Mouse (Mus musculus) ES-E14 (cell line): ENCODE measurements around the gene Syt6. TPM values are rescaled to one million over a fixed set of nuclear protein-coding genes. Genes with fewer than 3 reads are reported as not detected.

Experiments
- DNase-seq: peaks from one replicate; pipeline ENCODE4 v3.0.0-alpha.2; 2013; ENCODE audit warnings: low read depth, low spot score
- H3K27ac ChIP-seq: 2 replicates; pipeline ENCODE4 v1.5.1; 2012; ENCODE audit warnings: low read depth, mild to moderate bottlenecking, low read length, moderate library complexity, mixed read lengths; ENCODE audit not compliant: poor library complexity, insufficient read depth, severe bottlenecking
- H3K36me3 ChIP-seq: 2 replicates; pipeline ENCODE4 v1.6.1; 2012; ENCODE audit warnings: mild to moderate bottlenecking, low read length, moderate library complexity, mixed read lengths; ENCODE audit not compliant: control insufficient read depth, poor library complexity, insufficient read depth, severe bottlenecking
- H3K4me1 ChIP-seq, 2 experiments: fragments of 150-350 bp in 1 of 2; sonication (generic) in 1 of 2; 2 replicates each; pipeline ENCODE4 v1.6.1; 2012; ENCODE audit warnings: low read length in 2 of 2, mild to moderate bottlenecking in 1 of 2, mixed read lengths in 1 of 2; ENCODE audit not compliant: control insufficient read depth in 2 of 2, insufficient read depth in 2 of 2, poor library complexity in 1 of 2
- H3K4me3 ChIP-seq, 2 experiments: fragments of 150-350 bp in 1 of 2; sonication (generic) in 1 of 2; 2 replicates each; pipeline ENCODE4 v1.5.1; 2012; ENCODE audit warnings: low read length in 2 of 2, low read depth in 1 of 2, mild to moderate bottlenecking in 1 of 2, mixed read lengths in 1 of 2; ENCODE audit not compliant: insufficient read depth in 1 of 2, poor library complexity in 1 of 2, severe bottlenecking in 1 of 2
- H3K9ac ChIP-seq: 2 replicates; pipeline ENCODE4 v1.6.1; 2012; ENCODE audit warnings: low read depth, mild to moderate bottlenecking, low read length, mixed read lengths; ENCODE audit not compliant: poor library complexity, insufficient read depth, severe bottlenecking
- H3K9me3 ChIP-seq: fragments of 150-350 bp; sonication (generic); 2 replicates; pipeline ENCODE4 v1.6.1; 2012; ENCODE audit warnings: low read depth, mild to moderate bottlenecking, low read length; ENCODE audit not compliant: control insufficient read depth, insufficient read depth
- CHD2 ChIP-seq: IDR thresholded peaks from 2 replicates; pipeline ENCODE4 v1.6.1; 2014; ENCODE audit warnings: mild to moderate bottlenecking, low read depth, low read length, inconsistent platforms
- HCFC1 ChIP-seq: IDR thresholded peaks from 2 replicates; pipeline ENCODE4 v1.6.1; 2012; ENCODE audit warnings: low read length, inconsistent platforms, borderline replicate concordance; ENCODE audit not compliant: insufficient read depth
- MAFK ChIP-seq: IDR thresholded peaks from 2 replicates; pipeline ENCODE4 v1.6.1; 2014; ENCODE audit warnings: mild to moderate bottlenecking, low read depth, low read length, inconsistent platforms; ENCODE audit not compliant: insufficient read depth
- ZC3H11A ChIP-seq: IDR thresholded peaks from 2 replicates; pipeline ENCODE4 v1.6.1; 2012; ENCODE audit warnings: low read depth, mild to moderate bottlenecking, inconsistent platforms, low read length, borderline replicate concordance
- ZNF384 ChIP-seq: IDR thresholded peaks from 2 replicates; pipeline ENCODE4 v1.6.1; 2012; ENCODE audit warnings: low read depth, low read length, inconsistent platforms
- in situ Hi-C, 2 experiments: fragments of 600-800 bp; cut with MboI; formaldehyde crosslinking; loops; one replicate each; pipeline ENCODE4 v1.15.1; 2025; ENCODE audit warnings: low sequenced_read_pairs in 2 of 2, inconsistent platforms in 1 of 2; ENCODE audit not compliant: unreplicated experiment in 2 of 2
- total RNA-seq: library from RNA; depleted of rRNA; stranded (reverse); fragments of 300-350 nt; gene quantifications from 2 replicates; pipeline ENCODE4 v1.2.3, GENCODE M21; 2012

Gene Syt6
- total RNA-seq, 1 experiment = 0.22 TPM

DNA sequence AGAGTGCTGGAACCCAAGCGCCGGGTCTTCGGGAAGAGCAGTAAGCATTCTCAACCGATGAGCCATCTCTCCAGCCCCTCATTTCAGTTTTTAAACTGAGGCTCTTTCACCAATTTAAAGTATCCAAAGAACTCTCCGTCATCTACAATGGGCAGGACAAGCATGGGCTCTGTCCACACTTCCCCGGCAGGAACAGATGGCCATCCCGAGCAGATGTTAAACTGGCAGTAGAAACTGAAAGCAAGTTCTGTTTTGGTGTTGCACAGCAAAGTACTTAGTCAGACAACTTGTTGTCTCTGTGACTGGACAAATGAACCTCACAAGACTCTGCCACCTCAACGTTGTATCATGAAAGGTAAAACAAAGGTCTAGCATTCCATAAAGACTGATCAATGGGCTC is 86.7 kb downstream of the Syt6 start:
- no peaks in the 10 kb centered on the region for H3K4me1 ChIP-seq
- no peaks in the 10 kb centered on the region for H3K9me3 ChIP-seq
- no peak for TF ChIP-seq MAFK
- no peak for TF ChIP-seq ZC3H11A
- TF ChIP-seq HCFC1 = no peak
- TF ChIP-seq ZNF384 = no peak
- TF ChIP-seq CHD2 = no peak
- in situ Hi-C loops = no loop called here
- no peaks in the 10 kb centered on the region for H3K36me3 ChIP-seq
- H3K27ac ChIP-seq = no peak overlapping the region
- no peak overlapping the region for H3K9ac ChIP-seq
- H3K4me3 ChIP-seq = no peak overlapping the region
- DNase-seq = no peak

DNA sequence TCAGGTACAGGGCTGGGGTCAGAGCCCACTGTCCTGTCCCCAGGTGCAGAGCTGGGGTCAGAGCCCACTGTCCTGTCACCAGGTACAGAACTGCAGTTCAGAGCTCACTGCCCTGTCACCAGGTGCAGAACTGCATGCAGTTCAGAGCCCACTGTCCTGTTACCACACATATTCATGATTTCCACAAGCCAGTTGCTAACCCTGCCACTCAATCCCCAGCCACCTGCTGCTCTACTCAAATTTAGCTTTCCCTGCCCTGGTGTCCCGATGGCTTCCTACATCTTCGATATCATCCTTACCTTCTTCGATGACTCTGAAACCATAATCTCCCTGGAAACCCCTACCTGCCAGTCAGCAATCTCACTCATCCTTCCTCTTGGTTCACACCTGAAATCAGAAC is 88.4 kb downstream of the Syt6 start:
- TF ChIP-seq ZC3H11A (no peak), HCFC1 (no peak), MAFK (no peak), ZNF384 (no peak), CHD2 (no peak)

DNA sequence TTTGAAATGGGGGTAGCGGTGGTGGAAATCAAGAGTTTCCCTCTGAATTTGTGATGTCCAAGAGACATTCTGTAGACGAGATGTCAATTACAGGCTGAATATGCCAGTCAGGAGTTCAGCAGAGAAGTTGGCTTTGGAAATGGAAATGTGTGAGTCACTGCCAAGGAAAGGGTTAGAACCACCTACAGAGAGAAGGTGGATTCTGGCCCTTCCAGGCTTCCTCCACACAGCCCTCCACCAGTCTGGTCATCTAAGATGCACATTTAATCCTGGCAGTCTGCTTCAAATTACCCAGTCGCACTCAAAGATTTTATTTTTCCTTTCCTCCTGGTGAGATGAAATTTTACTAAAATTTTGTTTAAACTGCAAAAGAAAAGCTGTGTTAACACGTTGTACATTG is 97.1 kb downstream of the Syt6 start:
- DNase-seq = no peak

More for the DNA sequence above, 88.4 kb downstream of the Syt6 start:
- H3K4me3 ChIP-seq = no peak overlapping the region
- in situ Hi-C loops = no loop called here
- DNase-seq = no peak
- H3K9me3 ChIP-seq = no peaks in the 10 kb centered on the region
- H3K4me1 ChIP-seq = no peaks in the 10 kb centered on the region
- no peak overlapping the region for H3K9ac ChIP-seq
- H3K27ac ChIP-seq = no peak overlapping the region
- no peaks in the 10 kb centered on the region for H3K36me3 ChIP-seq

DNA sequence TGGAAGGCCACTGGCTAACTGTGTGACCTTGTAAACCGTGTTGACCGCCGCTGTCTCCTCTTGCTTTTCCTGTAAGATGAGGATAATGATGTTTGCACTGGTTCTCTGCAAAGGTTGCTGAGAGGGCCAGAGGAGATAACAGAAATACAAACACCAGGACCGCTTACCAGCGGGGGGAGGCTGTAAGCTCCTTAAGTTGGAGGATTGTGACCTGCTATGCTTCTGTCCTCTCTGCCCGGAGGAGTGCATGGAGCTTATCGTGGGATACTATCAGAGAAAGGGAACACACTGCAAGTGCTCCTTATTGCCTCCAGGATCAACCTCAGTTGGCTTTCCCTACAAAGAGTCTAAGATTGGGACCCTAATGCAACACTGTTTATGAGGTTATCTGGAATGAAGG is 97.7 kb downstream of the Syt6 start:
- H3K9me3 ChIP-seq = no peaks in the 10 kb centered on the region
- no peak for DNase-seq
- in situ Hi-C loops = no loop called here
- no peaks in the 10 kb centered on the region for H3K4me1 ChIP-seq
- H3K27ac ChIP-seq = no peak overlapping the region
- H3K9ac ChIP-seq = no peak overlapping the region
- no peaks in the 10 kb centered on the region for H3K36me3 ChIP-seq
- TF ChIP-seq ZC3H11A = no peak
- TF ChIP-seq HCFC1 = no peak
- TF ChIP-seq CHD2 = no peak
- TF ChIP-seq ZNF384 = no peak
- no peak for TF ChIP-seq MAFK
- no peak overlapping the region for H3K4me3 ChIP-seq

More for the DNA sequence above, 97.1 kb downstream of the Syt6 start:
- H3K9me3 ChIP-seq = no peaks in the 10 kb centered on the region
- TF ChIP-seq CHD2 (no peak), ZC3H11A (no peak), ZNF384 (no peak)
- no peaks in the 10 kb centered on the region for H3K4me1 ChIP-seq
- H3K9ac ChIP-seq = no peak overlapping the region
- no peak overlapping the region for H3K4me3 ChIP-seq
- in situ Hi-C loops = no loop called here
- no peaks in the 10 kb centered on the region for H3K36me3 ChIP-seq
- H3K27ac ChIP-seq = no peak overlapping the region

DNA sequence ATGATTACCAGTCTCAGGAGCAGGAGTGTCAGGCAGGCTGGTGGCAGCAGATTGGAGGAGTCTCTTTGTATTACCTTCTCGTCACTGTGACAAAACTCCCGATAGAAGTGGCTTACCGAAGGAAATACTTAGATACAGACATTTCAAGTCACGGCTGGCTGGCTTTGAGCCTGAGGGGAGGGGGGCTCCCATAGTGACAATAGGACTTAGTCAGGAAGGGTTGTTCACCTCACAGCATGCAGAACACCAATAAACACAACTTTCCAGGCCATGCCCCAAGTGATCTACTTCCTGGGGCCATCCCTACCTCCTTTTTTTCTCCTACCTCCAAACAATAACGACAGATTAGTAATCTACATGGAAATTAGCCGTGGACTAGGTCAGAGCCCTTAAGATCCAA is 103.8 kb downstream of the Syt6 start:
- no peak for DNase-seq
- Histone ChIP-seq H3K36me3 (no peaks in the 10 kb centered on the region), H3K4me1 (peaks cover 3 to 13% of the 10 kb centered on the region in 2 experiments), H3K9me3 (no peaks in the 10 kb centered on the region), H3K9ac (no peak overlapping the region), H3K27ac (no peak overlapping the region), H3K4me3 (no peak overlapping the region)
- no peak for TF ChIP-seq HCFC1
- TF ChIP-seq ZC3H11A = no peak
- no peak for TF ChIP-seq CHD2
- no peak for TF ChIP-seq MAFK
- TF ChIP-seq ZNF384 = no peak
- in situ Hi-C loops = no loop called here
